Mouse (Mus musculus) right cerebral cortex, postnatal 10 days (tissue): ENCODE measurements around the gene Slc25a21.
"Not testable (repeated sequence)": the region's sequence is repeated elsewhere in the genome, so short reads cannot be mapped to it uniquely, and the experiment has no call there.

Experiments used
- DNase-seq, 2 experiments: peaks; one replicate each; pipeline ENCODE4 v3.0.0; 2021; ENCODE audit warnings: low spot score in 2 of 2

Gene Slc25a21

DNA sequence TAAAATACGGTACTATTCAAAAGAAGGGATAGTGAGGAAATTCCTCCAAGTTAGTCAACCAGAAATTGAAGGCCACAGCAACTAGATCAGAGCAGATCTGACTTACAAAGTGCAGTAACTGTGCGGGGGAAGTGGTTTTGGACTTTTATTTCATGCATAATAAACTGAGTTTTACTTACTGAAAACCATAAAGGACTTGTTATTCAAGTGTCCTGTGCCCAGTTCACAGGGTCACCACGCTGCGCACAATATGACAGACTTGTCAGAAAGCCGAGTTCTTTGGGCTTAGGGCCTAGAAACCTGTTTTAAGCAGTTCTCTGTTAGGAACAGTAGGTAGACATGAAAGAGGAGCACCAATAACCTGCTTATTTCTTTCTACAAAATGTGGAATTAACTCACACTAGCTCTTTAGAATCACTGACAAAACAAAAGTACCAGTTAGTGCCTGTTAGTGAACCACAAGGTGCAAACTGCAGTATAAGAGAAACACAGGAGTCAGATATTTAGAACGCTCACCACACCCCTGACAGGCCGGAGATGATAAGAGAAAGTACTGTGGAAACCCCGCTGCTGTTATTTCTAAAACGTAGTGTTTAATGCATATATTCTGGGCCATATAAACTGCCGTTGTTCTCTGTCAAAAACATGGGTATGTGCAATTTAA is at the start of gene Slc25a21:
Gene Slc25a21 (minus strand): TSS at position 110 of the 664 bp plus-strand sequence.
- DNase-seq, result no peak

DNA sequence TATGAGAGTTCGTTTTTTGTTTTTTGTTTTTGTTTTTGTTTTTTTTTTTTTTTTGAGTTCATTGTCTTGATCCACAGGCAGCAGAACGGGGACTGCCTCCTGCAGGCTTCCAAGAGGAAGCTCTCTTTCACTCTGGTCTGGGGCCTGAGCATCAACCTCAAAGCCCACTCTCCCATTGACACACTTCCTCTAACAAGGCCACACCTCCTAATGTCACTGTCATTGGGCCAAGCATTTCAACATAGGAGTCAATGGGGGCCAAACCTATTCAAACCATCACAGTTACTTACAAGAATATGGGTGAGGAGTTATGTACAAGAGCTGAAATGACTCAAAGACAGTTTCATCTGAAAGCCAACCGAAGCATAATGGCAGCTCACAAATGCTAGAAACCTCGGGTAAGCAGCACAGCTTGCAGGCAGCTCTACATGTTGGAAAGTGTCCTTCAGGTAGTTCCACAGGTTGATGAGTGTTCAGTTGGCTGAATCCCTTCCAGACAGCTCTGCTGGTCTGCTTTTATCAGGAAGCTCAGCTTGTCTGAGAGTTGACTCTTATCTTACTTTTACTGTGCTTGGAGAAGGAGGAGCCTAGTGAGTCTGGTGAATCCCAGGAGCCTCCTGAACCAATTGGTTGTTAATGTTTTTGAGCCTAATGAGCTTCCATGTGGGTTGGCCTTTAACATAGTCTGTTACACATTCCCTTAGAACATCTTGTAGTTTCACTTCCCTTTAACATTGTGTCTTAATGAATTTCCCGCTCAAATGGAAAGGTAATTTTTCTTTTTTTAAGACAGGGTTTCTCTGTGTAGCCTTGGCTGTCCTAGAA is 46.6 kb upstream of the Slc25a21 start:
- no peak for DNase-seq

DNA sequence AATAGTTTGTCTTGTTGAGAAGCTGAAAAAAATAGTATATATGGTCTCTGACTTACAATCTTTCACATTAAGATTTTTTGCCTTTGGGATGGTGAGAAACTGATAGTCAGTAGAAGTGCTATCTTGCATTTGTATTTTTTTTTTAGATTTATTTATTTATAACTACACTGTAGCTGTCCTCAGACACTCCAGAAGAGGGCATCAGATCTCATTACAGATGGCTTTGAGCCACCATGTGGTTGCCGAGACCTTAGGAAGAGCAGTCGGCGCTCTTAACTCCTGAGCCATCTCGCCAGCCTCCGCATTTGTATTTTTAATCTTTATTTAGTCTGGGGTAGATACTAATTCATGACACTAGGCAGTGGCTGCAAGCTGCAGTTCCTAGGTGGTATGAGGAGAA is 36.1 kb upstream of the Slc25a21 start:
- no peak for DNase-seq

DNA sequence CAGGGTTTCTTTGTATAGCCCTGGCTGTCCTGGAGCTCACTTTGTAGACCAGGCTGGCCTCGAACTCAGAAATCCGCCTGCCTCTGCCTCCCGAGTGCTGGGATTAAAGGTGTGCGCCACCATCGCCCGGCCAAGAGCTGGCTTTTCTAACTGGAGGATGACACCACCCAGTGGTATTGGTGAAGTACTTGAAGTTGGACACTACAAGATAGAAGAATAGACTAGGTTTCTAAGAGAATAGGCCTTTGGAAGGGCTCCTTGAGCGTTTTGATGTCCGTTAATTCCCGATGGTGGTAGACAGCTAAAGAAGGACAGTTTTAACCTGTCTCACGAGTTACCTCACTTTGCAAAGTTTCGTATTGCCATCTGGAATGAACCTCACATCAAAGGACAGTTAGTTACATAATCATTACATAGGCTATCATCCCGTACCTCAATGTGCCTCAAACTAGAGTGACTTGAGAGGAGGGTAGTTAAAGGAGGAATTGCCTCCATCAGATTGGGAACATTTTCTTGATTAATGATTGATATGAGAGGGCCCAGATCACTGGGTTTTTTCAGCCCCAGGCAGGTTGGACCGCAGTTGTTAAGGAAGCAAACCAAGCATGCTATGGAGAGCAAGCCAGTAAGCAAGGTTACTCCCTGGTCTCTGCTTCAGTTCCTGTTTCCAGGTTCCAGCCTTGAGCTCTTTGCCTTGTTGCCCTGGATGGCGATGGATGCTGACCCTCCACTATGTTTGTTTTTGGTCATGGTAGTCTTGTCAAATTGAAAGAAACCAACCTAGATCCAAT is 34.0 kb upstream of the Slc25a21 start:
- no peak for DNase-seq

DNA sequence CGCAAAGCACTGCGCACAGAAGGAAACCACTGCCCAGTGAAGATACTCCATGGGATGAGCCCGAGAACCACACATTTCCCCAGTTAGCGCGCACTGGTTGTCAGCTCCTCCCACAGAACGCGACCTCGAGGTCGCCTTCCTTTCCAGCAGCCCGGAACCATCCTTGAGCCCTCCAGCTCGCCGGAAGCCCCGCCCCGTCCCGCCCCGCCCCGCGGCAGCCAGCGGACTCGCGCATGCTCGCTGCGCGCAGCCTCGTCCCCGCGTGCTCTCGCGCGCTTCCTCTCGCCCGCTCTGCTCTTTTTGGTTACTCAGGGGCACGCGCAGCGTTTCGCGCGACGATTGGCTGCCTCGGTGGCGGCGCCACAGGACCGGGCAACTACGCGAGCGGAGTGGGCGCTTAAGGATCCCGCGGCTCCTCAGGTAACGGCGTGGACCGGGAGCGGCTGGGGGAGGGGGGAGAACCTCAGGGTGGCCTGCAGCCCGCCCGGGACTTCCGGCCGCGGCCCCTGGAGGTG is 33.0 kb upstream of the Slc25a21 start, which contains the start of the genes Prps1l3 and Mipol1:
Gene Prps1l3 (plus strand): TSS at position 221 of the 515 bp plus-strand sequence.
Gene Mipol1 (plus strand): TSS at position 236 of the 515 bp plus-strand sequence.
- peak; percentile 93 for DNase-seq

DNA sequence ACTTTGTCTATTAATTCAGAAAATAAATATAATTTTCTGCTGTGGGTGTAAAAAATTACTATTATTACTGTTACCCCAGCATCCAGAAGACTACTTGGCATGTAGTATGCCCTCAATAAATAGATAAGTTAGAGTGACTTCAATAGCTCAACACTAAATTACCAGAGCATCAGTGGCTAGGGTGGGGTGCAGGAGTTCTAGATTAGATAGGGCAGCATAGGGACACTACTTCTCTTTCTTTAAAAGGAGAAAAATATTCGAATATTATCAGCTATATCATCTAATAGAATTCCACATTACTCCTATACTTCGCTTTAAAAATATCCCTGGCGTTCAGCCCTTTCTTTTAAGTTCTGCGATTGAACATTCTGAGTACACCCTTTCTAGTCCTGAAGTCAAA is 32.4 kb upstream of the Slc25a21 start:
- no peak for DNase-seq

DNA sequence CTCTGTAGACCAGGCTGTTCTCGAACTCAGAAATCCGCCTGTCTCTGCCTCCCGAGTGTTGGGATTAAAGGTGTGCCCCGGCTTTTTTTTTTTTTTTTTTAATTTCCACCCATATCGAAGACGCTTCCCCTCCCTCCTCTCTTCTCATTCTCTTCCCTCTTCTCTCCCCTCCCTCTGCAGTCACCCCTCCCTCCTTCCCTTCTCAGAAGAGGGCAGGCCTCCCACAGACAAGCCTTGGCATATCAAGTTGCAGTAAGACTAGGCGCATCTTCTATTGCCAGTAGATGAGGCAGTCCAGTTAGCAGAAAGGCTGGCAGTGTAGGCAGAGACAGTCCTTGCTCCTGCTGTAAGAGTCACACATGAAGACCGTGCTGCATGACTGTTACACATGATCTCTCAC is 30.5 kb upstream of the Slc25a21 start:
- no peak for DNase-seq

DNA sequence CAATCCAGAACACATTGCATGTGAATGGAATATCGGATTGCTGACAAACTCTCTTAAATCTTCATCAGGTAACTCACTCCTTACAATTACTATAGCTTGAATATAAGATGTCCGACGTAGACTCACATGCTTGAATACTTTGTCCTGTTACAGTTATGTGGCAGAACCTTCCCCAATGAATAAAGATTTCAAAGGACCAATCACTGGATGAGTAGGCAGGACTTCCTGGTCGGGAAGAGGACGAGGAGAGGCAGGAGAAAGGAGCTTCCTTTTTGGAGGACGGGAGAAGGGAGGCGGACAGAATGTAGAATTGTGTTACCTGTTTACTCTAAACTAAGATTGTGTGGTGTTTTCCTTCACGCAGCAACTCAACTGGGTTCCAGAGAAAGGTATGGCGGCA is 29.1 kb upstream of the Slc25a21 start:
- DNase-seq, result no peak

DNA sequence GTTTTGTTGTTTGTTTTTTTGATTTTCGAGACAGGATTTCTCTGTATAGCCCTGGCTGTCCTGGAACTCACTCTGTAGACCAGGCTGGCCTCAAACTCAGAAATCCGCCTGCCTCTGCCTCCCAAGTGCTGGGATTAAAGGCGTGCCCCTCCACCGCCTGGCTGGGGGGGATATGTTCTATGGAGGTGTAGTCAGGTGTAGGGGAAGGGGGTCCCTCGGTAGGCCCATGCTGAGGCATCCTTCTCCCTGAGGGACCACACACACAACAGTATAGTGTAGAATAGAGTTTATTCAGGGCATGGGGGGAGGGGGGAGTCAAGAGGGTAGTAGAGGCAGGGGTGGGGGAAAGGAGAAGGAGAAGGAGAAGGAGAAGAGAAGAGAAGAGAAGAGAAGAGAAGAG is 15.2 kb upstream of the Slc25a21 start:
- not testable (repeated sequence) for DNase-seq

DNA sequence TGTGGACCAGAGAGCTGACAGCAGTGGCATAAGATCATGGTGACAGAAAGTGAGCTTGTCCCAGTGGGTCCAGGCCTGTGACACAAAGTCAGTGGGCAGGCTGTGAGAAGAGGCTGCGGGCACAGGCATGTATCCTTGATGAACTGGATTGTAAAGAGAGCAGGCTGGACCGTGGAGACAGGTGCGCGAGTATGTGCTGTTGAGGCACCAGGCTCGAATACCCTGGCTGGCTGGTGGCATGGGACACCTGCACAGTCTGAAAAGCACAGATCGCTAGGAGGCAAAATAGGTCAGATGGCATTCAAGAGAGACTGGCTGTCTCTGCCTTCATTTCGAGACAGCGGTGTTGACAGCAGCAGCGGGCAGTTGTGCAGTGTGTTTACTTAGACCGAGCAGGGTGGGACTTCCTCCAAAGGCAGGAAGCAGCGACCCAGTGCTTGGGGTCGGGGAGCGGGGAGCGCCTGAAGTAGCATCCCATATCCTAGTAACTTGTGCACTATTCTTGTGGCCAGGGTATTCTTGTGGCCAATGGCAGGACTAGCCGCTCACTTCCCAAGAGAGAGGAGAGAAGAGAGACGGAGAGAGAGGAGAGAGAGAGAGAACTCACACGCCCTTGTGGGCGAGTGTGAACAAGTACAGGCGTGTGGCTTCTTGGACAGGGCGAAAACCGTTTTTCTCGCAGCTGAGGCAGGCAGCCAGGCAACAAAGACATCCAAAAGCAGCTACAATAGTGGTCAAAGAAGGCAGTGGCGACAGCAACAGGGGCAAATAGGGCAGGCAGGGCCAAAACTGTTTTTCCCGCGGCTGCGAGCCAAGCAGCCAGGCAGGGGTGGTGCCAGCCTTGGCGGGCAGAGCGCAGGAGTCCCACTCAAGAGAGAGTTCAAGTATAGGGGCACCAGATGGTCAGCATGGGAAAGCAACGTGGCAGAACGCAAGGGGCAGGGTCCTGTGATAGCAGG is 14.4 kb upstream of the Slc25a21 start:
- peak; percentile 52 to 69 for DNase-seq

DNA sequence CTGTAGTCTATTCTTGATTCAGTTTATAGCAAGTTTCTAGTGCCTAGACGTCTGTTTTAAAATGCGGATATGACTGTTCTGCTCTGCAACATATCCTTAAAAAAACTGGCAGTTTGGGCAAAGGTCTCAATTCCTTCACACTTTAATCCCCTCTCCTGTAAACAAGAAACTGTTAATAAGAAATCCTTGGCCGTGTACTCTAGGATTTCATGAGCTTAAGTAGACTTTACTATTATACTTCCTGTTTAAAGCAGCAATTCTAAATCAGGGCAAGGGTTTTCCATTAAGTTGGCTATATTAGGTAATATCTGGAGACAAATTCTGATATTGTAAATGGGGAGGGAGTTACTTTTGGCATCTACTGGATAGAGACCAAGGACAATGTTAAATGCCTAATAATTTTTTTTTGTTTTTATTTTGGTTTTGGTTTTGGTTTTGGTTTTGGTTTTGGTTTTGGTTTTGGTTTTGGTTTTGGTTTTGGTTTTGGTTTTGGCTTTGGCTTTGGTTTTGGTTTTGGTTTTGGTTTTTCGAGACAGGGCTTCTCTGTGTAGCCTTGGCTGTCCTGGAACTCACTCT is 7.1 kb upstream of the Slc25a21 start:
- no peak for DNase-seq

DNA sequence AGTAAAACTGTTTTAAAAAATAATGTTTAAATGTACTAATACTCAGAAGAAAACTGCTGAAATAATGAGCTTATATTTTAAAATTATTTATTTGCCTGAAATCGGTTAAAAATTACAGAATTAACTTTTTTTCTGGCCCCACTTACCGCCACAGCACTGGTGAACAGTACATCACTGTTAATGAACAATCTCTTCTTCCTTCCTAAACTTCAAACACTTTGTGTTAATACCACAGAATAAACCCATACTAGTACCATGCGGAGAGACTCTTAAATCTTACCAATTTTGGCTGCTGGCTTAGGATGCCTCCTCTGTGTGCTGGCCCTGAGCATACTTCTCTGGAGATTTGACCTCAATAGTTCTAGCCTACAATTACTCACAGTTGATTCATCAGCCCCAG is 4.6 kb upstream of the Slc25a21 start:
- DNase-seq, result no peak

DNA sequence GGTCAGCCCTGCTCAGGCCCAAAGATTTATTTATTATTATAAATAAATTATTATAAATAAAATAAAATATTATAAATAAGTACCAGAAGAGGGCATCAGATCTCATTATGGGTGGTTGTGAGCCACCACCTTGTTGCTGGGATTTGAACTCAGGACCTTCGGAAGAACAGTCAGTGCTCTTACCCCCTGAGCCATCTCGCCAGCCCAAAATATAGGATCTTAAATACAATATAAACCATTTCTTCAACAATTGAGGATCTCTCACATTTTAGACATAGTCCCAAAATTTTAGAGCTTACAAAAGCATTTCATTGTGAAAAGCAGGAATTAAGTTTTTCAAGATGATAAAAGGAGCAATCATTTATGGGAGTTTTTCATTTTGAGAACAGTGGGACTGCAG is 2.2 kb upstream of the Slc25a21 start:
- no peak for DNase-seq

DNA sequence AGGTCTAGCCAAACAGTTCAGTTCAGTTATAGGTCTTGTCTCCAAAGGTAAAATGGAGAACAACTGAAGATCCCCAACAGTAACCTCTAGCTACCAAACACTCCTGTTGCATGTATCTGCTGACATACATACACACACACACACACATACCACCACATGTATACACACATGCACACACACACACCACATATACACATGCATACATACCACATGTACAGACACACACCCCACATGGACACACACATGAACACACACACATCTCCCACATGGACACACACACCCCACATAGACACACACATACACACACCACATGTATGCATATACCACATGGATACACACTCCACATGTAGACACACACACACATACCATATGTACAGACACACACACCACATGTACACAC is 997 bp upstream of the Slc25a21 start:
- no peak for DNase-seq

DNA sequence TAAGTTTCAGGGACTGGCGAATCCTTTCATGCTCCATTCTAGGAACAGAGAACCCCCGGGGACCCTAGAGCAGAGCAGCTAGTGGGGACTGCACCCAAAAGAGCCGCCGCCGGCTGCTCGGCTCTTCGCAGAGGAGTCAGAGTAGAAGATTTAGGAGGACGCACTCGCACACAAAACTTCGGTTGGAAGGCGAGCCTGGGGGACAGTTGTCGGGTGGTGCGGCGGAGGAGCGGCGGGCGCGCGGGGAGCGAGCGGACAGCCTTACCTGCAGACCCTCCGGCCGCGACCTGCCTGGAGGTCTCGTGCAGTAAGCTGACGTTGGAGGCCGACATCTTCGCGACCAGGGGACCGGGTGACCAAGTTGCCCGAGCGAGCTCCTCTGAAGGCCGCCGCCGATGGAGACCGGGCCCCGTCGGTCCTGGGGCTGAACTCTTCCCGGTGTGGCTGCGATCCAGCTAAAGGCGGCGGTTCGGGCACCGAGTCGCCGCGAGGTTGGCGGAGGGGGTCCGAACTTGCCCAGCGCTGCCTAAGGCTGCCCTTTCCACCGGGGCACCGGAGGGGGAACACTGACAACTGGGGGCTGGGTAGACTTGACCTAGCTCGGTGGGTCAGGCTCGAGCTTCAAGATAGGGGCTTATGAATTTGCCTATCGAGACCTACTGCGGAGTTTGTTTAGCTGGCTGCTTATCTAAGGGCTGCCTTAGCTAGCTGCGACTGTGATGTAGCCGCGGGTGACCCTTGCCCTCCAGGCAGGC is 487 bp downstream of the Slc25a21 start:
- DNase-seq, result peak; percentile 21 to 23

DNA sequence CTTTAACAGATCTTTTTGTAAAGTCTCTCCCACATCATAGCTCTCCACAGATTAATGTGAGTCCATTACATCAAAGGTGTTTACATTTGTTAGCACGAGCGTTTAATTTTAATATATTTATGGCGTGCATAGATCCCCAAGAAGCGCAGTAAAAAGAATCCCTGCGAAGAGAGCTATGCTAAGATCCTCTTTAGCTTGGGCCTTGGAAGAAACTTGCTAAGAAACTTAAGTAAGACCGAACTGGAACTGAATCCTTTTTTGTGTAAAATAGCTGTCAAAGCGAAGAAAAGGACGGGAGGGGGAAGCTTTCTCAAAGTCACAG is 1.0 kb downstream of the Slc25a21 start:
- DNase-seq, result no peak

DNA sequence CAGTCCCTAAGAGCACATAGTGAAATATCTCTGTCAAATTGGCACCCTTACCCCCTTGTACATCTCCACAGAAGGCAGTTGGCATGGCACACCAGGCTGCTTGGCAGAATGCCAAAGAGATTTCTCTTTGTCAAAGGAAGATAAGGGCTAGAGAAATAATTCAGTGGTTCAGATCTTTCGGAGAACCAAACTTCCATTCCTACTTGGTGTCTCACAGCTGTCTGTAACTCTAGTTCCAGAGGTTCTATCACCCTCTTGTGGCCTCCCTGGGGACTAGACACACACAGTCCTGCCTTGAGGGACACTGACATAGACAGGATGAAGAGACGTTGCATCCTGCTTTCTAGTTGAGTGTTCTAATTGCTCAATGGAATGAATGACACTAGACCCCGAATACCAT is 2.7 kb downstream of the Slc25a21 start:
- DNase-seq, result peak in 1 of 2 experiments; percentile 21

DNA sequence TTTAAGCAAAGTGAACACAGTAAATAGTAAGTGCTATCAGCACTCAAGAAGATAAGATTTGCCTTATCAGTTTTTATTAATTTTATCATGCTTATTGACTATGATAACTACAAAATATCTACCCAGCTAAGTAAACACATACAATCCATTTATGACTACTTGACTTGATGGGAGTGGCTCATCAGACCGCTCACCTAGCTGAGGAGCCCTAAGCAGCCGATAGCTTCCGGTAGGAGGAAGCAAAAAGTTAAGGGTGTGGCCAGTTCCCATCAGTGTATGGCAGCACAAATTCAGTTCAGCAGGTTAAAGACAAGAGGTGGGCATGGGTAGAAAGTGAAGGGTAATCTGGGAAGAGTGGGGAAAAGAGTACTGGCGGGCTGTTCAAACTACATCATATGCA is 10.2 kb downstream of the Slc25a21 start:
- DNase-seq, result no peak

DNA sequence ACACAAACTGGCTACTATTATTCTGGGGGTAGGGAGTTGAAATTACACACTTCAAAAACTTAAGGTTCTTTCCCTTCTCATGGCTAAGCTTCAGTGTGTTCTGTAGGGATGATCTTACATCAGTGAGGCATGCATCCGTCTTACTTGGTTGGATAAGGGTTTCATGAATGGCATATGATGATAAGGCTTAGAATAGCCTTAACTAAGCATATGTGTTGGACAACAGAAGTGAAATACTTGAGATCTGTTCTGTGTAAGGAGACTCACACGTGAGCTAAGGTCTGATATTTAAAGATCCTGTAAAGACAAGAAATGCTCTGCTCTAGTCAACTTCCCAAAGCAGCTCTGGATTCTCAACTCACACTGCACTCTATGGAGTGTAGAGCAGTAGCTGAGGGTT is 11.1 kb downstream of the Slc25a21 start:
- no peak for DNase-seq

DNA sequence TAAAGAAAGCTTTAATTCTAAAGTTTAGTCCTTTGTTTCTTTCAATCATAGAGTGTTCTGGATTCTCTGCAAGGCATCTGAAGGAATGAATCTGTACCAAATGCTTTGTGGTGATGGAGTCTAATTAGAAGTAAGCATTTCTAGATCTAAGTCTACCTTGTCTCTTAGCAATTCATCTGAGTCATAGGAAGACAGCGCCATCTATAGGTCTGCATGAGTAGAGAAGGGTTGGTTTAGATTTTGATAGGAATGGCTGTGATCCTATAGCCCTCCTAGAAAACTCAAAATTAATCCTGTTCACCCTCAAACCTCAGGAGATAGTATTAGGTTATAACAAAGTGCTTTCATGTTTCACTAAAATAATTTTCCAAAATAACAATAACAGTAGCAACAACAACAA is 11.8 kb downstream of the Slc25a21 start:
- DNase-seq, result no peak
